Mouse (Mus musculus) thymus, postnatal 25 days (tissue): ENCODE measurements around the gene Fbxl8.
"Not testable (repeated sequence)": the region's sequence is repeated elsewhere in the genome, so short reads cannot be mapped to it uniquely, and the experiment has no call there.

Experiments
- DNase-seq: peaks from one replicate; pipeline ENCODE4 v3.0.0; 2022

The Fbxl8 gene

DNA sequence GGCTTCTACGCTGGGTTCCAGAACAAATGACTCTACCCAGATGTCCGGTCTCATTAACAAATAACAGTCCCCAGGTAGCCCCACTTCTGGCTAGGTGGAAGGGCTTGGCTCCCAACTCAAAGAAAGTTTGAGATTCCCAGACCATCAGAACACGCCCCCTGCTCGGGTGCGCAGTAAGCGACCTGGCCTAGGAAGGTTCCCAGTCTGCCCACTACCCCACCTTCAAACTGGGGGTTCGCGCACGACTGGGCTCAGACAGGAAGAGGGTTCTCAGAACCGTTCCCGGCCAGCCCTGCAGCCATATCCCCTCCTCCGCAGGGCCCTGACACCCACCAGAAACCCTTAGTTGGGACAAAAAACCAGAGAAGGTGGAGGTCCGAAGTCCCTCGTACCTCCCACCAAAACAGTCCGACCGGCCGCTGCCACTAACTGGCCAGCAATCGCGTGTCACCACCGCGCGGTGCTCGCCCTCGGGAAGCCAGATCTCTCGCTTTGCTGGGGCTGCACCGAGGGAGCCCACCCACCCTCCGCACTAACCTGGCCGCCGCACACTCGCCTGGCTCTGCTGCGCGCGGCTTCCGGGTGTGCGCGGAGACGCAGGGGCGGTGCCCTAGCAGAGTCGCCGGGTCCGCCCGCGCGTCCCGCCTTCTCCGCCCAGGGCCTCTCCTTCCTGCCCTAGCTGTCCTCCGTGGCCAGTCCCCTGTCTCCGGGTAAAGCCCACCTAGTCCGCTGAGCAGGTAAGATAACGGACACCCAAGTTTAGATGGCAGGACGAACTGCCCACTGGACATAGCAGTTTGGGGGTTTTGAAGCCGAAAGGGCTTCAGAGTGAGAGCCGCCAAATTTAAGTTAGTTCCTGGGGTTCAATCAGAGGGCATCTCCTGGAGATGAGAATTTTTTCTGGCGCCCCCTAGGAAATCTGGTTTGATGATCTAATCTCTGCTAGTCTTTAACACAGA, at the start of gene Fbxl8, which contains the start of gene Tradd:
Gene Fbxl8 (plus strand): TSS at position 625 of the 959 bp plus-strand sequence.
Gene Tradd (minus strand): TSS at position 586 of the 959 bp plus-strand sequence.
- DNase-seq = peak; percentile 78

DNA sequence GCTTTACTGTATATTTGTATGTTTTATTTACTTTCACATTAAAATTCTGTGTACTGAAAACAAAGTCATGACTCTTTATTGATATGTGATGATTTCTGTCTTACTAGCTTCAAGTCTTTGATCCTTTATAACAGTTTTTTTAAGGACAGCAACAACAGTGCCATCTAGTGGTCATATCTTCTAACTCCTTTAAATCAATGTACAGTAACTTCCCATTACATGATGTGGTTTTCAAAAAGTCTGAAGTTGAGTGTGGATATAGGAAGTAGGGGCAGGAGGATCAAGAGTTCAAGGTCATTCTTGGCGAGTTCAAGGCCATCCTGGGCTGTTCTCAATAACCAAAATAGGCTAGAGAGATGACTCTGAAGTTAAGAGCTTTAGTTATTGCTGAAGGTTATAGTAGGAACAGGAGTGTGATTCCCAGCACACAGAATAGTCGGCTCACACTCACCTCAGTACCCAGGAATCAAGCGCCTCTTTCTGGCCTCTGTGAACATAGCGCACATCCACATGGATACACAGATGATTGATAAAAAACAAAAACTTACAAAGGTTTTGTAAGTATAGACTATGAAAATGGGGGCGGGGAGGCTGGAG, 46.4 kb upstream of the Fbxl8 start:
- no peak for DNase-seq

DNA sequence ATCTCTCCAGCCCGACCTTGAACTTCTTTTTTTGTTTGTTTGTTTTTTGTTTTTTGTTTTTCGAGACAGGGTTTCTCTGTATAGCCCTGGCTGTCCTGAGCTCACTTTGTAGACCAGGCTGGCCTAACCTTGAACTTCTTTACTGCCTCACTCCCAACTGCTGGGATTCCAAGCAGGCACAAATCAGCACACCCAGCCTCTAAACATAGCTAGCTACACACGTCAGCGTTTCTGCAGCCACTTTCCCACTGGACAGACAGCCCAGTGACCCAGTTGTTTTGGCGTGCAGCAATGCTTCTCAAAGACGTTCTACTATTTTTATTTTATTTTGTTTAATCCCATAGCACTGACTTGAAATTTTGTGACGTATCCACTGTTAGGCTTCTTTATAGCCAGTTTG, 40.6 kb upstream of the Fbxl8 start:
- no peak for DNase-seq

DNA sequence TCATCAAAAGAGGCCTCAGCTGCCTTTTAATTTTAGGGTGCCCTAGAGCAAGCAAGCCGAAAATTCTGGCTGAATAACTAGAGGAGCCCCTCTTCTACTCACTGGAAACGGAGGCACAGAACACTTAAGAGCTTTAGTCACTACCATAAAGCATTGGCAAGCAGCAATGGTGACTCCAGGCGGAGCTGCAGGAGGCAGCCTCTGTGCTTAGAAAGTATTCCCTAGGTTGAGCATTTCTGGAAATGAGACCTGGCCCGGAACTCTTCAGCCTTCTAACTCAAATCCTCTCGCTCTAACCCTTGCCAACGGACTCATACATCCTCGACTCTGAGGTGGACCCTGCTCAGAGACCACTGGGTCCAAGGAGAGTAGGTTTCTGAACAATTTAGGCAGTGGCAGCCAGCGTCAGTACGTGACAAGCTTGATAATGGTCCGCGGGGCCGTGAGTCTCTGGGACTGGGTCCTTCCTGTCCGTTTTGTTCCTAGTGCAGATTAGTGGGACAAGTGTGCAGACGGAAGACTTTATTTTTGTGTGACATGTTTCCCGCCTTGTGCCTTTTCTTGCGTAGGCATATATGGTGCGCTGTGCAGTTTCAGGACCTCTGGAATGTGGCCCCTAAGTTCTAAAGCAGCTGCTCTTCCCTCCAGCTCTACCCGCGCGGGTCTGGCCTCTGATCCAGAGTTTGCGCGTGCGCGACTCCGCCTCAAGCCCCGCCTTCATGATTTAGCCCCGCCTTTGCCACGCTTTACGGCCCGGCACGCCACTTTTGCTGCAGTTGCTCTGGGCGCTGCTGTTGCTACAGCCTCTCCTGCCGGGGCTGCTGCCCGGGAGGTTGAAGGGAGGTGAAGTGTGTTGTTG, 39.8 kb upstream of the Fbxl8 start, which contains the start of gene D230025D16Rik:
Gene D230025D16Rik (plus strand): TSS at position 733 of the 859 bp plus-strand sequence.
- peak; percentile 97 for DNase-seq

DNA sequence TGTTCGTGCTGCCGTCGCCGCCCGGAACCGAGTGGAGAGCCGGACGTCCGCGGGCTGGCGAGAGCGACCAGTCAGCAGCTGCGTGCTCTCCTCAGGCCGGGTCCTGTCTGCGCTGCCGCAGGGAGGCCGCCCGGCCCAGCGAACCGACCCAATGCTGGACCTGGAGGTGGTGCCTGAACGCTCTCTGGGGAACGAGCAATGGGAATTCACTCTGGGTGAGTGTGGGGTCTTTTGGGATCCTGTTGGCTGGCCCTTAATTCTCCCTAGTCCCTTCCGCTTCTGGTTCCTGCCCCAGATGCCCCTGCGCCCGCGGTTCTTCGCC, 39.2 kb upstream of the Fbxl8 start:
- no peak for DNase-seq

DNA sequence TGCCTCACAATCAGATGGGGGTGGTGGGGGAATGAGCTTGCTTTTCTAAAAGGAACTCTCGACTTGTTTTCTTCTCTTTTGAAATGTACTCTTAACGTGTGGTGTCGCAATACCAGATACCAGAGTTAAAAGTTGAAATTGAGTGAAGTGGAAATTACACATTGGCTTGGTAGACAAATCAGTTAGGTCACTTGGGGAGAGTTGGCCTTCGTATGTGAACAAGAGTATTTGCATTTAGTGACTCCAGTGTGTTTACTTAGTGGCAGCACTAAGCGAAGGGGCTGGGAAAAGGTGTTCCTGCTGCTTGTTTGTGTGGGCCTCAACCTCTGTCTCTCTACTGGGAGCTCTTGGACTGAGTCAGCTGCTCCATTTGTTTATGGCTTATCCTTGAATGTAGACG, 38.5 kb upstream of the Fbxl8 start:
- DNase-seq = no peak

DNA sequence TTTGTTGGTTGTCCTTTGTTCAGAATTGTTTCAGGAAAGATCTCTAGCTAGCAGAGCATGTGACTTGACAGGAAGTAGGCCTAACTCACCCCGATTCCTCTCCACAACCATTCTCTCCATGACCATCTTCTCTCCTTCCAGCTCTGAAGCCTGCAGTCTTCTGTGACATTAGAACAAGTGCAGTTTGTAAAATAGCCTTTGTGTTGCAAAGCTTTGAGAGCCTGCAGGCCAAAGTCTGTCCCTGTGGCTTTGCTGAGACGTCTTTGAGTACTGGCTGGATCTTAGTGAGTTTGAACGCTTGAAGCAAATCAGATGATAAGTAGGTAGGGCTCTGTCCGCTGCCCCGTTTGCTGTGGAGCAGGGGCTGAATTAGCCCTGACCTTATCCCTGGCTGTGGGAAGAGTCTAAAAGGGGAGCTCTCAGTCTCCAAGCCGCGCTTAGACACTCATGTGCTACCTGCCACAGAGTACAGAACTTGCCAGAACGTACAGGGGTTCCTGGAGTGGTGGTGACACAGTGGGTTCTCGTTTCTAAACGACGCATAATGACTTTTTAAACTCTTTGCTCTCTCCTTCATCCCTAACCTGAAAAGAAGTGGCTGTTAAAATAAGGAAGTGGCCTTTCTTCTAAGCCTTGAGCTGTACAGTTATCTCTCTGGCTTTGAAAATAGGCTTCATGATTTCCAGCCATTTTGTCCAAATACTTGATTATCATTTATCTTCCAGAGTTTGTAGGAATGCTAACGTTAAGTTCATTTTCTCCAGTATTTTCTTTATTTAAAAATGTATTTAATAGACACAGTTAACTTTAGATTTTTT, 32.7 kb upstream of the Fbxl8 start:
- DNase-seq = no peak

DNA sequence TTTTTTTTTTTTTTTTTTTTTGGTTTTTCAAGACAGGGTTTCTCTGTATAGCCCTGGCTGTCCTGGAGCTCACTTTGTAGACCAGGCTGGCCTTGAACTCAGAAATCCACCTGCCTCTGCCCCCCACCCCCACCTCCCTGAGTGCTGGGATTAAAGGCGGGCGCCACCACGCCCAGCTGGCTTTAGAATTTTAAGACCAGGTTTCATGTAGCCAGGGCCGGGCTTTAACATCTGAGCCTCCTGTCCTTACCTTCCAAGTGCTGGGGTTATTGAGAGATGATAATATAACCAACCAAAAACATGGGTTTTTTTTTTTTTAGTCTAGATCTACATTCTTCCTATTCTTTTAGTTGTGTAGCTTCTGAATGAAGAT, 32.1 kb upstream of the Fbxl8 start:
- DNase-seq = not testable (repeated sequence)

DNA sequence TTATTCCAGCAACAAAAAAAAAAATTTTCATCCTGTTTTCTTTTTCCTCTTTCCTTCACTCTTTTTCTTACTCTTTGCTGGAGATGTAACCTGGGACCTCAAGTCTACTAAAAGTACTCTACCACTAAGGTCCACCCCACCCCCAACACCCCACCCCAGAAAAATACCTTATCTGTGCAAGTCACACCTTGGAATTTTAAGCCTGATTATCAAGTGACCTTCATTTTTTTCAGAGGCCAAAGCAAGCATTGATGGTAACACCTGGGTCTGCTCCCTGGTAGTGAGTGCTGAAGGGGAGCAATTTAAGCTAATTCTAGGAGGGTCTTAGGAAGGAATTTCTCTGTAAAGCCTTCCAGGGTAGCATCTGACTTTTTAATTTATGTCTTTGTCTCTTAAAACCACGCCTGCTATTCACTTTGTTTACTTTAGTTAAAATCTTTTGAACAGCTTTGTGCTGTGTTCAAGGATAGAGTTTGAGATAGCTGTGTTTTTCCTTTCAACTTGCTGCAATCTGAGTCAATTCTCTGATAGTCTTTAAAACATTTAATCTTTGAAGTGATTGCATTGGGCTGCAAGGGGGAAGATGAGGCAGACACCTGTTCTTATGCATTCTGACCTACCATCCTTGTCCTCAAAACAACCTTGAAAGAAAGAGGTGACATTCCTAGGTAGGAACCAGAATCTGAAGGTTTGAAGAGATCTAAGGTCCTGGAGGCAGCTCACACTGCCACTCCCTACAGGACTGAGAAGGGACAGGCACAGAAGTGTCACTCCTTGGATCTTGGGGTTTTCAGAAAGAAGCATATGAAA, 31.1 kb upstream of the Fbxl8 start:
- no peak for DNase-seq

DNA sequence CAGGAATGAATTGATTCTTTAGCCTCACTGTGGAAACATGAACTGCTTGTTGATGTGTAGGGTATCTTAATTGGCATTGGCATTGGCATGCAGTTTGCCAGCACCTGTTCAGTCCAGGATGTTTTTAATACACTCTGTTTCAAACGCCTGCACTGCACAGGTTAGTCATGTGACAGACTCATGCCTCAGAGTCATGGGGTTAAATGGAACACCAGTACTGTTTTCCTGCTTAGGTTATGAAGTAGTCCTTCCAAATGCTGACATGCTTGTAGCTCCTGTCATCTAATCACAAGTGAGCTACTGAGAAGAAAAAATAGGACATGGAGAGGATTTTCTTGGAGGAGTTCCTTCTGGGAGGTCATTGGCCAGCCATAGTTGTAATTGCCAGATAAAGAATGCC, 29.2 kb upstream of the Fbxl8 start:
- DNase-seq = no peak

DNA sequence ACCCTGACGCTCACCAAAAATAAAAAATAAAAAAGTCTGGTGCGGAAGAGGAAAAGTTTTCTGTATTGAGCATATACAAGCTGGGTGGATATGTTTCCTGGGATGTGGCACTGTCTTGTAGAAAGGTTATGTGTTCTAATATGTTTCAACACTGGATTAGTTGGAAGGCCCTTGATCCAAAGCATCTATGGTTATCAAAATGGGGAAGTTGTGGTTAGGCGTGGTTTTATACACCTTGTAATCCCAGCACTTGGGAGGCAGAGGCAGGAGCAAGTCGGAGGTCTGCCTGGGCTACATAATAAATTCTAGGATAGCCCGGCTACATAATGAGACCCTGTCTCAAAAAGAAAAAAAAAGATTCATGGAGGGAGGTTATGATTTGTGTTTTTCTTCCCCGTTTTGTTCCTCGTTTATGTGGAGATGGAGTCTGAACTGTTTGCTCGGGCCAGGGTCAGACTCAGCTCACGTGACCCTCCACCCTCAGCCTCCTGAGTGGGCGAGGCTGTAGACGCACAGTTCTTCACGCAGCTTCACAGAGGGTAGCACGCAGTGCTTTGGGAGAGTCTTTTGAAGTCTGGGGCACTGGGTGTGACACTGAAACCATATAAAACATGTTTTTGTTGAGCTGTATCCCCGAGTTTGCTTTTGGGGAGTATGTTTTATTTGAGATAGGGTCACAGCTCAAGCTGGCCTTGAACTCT, 26.9 kb upstream of the Fbxl8 start:
- DNase-seq = no peak

DNA sequence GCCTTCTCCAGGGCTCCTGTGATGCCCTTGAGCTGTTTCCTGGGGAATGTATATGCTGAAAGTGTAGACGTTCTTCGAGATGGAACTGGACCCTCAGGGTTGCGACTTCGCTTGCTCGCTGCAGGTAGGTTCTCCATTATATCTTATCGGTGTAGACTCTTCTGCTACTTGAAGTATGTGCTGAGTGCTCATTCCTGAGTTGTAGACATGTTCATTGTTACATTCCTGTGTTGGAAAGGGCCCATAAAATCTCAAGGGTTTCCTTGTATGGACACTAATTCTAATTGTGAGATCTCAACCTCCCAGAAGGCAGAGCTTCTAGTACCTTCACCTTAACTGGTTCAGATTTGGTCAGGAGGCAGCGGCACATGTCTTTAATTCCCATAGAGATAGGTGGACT, 23.4 kb upstream of the Fbxl8 start:
- DNase-seq = no peak

DNA sequence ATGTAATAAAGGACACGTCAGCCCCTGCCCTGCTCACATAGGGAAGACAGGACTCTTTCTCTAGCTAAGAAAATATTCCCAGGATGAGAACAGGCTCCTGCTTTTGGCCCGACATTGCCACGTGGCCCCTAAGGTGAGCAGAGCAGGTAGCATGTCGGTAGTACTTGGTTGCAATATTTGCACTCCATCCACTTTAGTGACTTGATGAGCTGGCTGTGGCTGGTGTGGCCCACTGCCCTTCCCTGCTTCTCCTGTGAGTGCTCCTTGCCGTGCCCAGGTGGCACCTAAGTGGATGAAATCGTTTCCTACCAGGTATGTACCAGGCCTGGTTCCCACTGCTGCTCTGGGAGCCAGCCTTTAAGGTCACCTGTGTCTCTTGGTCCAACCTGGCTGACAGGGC, 12.5 kb upstream of the Fbxl8 start:
- DNase-seq = no peak

DNA sequence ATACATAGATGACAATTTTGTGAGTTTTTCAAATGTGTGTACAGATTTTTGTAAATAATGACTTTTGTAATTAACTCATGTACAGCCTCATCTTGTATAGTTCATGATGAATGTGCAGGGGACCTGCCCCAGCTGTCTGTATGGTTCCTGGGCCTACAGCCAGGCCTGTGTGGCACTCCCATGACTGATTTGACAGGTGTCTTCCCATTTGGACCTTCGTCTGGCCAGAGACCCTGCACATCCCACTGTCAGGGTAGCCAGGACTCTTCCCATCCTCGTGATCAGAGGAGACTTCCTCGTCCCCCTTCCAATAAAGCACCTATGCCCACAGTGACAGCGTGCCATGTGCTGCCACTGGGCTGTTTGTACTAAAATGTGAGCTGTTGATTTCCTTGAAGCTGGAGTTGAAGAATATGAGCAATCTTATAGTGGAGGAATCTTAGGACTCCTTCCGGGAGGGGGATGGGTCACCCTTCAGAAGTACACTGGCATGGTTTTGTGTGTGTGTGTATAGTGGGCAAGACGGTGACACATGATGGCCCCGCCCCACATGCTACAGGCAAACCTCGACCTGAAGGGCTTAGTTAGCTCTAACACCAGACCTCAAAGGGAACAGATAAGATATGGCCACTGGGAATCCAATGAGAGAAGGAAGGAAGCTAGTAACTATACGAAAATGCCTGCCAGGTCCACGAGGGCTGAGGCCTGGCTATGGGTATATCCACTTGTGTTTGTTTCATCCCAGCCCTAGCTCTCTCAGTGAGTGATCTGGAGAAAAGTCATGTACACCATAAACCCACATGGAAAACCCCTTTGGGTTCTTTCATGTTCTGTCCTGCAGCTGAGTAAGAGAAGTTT, 11.5 kb upstream of the Fbxl8 start:
- no peak for DNase-seq

DNA sequence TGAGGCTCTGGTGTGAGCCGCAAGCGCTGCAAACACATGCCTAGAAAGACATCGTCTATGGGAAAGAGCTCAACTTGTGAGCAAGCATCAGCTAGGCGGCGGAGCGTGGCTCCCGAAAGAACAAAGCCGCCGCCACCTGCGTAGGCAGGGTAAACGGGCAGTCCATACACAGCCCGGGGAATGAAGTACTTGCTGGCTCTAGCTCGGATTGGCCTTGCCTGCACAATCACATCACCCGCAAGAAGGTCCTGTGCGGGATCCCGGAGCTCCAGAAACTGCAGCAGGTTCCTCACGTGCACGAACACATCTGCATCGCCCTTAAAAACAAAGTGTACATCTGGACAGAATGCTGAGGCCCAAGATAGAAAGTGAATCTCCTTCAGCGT, 10.7 kb upstream of the Fbxl8 start:
- DNase-seq = no peak

DNA sequence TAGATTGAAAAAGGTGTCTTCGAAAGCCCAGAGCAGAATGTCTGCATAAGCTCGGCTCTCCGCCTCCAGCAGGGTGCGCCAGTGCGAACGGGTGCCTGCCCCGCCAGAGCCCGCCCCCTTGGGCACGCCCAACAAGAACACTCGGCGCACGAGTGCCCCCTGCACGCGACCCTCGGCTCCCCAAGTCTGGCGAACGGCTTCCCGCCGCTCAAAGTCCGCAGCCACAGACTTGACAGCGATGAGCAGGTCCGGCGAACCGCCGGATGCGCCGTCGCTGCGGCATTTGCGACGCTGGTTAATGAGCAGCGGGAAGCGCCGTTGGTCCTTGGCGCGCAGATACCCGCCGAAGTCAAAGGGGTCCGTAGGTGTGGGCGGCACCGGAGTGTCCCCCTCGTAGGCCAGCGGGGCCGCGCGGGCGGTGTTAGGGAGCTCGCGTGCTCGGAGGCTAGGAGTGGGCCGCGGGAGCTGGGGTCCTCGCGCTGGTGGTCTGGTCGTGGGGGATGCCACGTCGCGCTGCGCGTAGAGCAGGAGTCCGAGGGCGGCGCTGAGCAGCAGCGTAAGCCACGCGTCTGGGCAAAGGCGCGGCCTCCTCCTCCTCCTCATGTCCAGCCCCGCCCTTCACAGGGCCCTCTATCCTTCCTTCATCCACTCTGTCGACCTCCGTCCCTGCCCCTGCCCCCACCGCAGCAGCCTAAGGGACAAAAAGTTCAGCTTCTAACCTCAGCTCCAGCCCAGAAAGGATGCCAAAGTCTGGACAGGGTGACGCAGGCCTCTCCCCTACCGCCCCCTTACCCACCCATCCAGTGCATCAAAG, 10.1 kb upstream of the Fbxl8 start:
- DNase-seq = peak; percentile 97

DNA sequence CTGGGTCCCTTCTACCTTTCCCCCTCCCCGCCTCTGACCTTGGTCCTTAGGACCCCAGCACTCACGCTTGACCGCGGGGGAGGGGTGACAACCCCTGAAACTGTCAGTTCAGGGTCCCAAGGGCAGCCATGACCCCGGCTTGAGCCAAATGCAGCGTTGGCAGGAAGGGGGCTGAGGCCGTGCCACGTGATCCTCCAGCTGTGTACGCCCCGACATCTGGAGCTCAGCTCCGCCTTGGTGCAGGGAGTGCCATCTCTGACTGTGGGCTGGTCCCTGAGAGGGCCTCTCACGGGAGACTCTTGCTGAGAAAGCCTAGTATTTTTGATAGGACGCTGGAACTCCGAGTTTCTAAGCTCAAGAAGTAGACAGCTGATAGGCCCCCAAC, 9.5 kb upstream of the Fbxl8 start, which contains the start of gene B3gnt9:
Gene B3gnt9 (minus strand): TSS at position 188 of the 385 bp plus-strand sequence.
- DNase-seq = peak; percentile 77

DNA sequence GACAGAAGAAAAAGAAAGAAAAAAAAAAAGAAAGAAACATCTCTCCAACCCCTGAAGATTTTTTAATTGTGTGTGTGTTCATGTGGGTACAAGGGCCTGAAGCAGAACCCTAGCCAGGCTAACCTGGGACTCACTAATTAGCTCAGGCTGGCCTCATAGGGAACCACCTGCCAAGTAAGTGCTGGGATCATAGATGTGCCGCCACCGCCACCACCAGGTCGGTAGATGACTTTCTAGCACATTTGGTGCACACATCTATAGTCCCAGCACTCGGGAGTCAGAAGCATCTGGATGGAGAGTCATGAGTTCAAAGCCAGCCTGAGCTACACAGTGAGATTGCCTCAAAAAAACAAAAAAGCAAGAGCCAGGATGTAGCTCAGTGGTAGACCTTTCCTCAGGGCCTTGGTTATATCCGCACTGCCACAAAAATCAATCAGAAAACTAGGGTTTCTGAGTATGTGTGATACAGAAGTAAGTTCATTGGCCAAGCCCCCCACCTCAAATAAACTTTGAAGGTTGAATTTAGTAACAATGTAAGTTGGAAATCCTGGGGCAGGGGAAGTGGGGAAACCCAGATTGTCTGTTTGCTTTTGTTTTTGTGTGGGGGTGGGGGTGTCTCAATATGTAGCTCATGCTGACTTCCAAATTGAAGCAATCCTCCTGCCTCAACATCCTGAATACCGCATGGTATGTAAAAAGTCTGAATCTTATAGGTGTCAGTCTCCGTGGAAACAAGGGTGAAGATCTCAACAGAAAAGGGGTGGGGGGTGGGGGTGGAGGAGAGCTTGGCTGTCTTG, 6.9 kb upstream of the Fbxl8 start:
- no peak for DNase-seq
